Mouse (Mus musculus): ENCODE results near the gene Lctl. TPM values are rescaled to one million over a fixed set of nuclear protein-coding genes. Genes with fewer than 3 reads are reported as not detected.

Gene Lctl
- polyA plus RNA-seq (2012; rRNA removed), result 0.02 and 0.04 TPM in 2 replicates

DNA sequence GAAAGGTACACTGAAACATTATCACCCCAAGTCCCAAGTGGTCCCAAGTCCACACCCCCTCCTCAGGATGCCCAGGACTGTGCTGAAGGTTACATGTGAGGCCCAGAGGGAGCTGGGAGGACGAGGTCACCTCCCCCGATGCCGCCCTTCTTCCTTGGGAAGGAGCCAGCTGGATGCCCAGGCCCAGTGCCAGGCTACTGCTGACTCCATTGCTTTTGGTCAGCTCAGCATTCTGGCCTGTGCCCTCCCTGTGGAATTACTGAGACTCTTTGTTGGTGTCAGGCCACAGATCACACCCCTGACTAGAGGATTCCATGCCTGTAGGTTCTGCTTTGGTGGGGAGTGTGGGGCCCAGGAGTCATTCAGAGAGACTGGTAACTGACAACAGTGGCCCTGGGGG, at the start of gene Lctl:
Gene Lctl, plus strand, starts transcription at position 272 of the 400 bp plus-strand sequence.

GRCm38 (mm10) chr9:64172816-64173665, 56.1 kb downstream of the Lctl start, which contains the start of the genes Zwilch and Rpl4:
Gene Zwilch (minus strand): TSS chr9:64173104.
Gene Rpl4 (plus strand): TSS chr9:64173375.

DNA sequence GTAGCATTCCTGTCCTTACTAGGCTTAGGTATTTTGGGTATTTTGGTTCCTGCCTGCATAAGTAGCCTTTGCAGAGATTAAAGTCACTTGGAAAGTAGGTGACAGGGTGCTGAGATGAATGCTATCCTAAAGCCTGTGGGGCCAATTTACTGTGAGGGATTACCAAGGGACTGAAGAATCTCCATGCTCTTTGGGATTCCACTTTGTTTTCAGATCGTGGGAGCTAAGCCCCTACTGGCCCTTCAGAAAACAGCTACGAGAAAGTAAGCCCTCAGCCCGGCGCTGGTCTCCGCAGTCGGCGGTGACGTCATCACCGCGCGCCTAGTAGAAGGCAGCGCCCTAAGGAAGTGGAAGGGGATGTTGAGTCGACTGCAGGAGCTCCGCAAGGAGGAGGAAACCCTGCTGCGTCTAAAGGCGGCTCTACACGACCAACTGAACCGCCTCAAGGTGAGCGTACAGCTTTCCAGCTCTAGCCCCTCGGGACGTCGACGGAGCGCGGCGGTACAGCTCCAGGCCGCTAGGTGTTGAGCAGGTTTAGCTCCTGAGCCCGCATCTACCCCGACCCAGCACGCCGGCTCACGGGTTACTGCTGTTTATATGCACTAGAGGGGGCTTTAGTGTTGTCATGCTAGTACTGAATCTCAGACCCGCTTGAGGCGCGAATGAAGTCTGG, 62.2 kb downstream of the Lctl start, which contains the start of gene Snapc5:
Gene Snapc5, plus strand, starts transcription at position 301 of the 673 bp plus-strand sequence.

Other genes with a start within 250 kb of the Lctl start
- 5.3 and 7.6 TPM in 2 replicates for gene Smad6, start 95.1 kb upstream of the Lctl start, polyA plus RNA-seq (2012; rRNA removed)
- 28.3 and 30.7 TPM in 2 replicates for gene Zwilch, start 56.0 kb downstream of the Lctl start, polyA plus RNA-seq (2012; rRNA removed)
- 876 and 901 TPM in 2 replicates for gene Rpl4, start 56.2 kb downstream of the Lctl start, polyA plus RNA-seq (2012; rRNA removed)
- gene Snapc5, start 62.1 kb downstream of the Lctl start, polyA plus RNA-seq (2012; rRNA removed), result 20.9 and 22.0 TPM in 2 replicates
- gene Uchl4, start 118.1 kb downstream of the Lctl start, polyA plus RNA-seq (2012; rRNA removed), result 0.28 TPM in 2 replicates
- 33.4 and 40.5 TPM in 2 replicates for gene Map2k1, start 136.5 kb downstream of the Lctl start, polyA plus RNA-seq (2012; rRNA removed)
- gene Tipin, start 164.4 kb downstream of the Lctl start, polyA plus RNA-seq (2012; rRNA removed), result 78.3 and 86.2 TPM in 2 replicates
- gene Dis3l, start 224.1 kb downstream of the Lctl start, polyA plus RNA-seq (2012; rRNA removed), result 19.7 and 20.6 TPM in 2 replicates